Mouse (Mus musculus): ENCODE measurements around the gene Acp7. TPM values are rescaled to one million over a fixed set of nuclear protein-coding genes. Genes with fewer than 3 reads are reported as not detected.

The Acp7 gene
- total and polyA plus RNA-seq, 2 experiments from 2014 or later = 0.22 to 2.6 TPM

DNA sequence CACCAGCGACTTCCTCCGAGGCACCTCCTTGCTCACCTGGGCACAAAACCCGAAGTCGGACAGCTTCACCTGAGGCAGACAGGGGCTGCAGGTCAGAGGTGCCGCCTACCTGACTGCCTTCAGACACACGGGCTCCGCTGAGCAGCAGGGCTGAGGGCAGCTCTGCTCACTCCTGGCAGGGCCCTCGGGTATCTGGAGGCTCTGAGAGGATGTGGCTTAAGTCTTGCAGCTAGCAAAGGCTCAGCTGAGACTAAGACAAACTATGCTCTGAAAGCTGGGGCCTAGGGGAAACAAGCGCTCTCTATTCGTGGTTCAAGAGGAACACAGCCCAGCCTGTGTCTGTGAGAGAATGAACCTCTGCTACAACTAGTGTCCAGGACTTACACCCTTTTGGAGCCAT is 70.3 kb downstream of the Acp7 start:
- ATAC-seq (ENCODE audit: low FRiP score) (no peak), DNase-seq (ENCODE audit: low spot score) (no peak)
- Histone ChIP-seq H3K27me3 (ENCODE audit: insufficient read depth, low read length) (no peaks in the 10 kb centered on the region), H3K27ac (ENCODE audit: low read depth, low read length) (no peak overlapping the region), H3K4me3 (ENCODE audit: low read depth, low read length) (no peak overlapping the region), H3K36me3 (ENCODE audit: insufficient read depth, low read length) (peaks cover 40% of the 10 kb centered on the region), H3K4me1 (ENCODE audit: insufficient read depth, low read length) (no peaks in the 10 kb centered on the region), H3K9me3 (ENCODE audit: low read length) (no peaks in the 10 kb centered on the region), H3K4me2 (ENCODE audit: low read depth, low read length, poor library complexity, severe bottlenecking) (no peak overlapping the region), H3K9ac (replicated peaks; ENCODE audit: low read length, poor library complexity, severe bottlenecking) (no peak overlapping the region)
- TF ChIP-seq CTCF (IDR thresholded peaks at IDR 0.05) = no peak
- WGBS = 92% methylated on average over 10 of the region's 10 CpGs

DNA sequence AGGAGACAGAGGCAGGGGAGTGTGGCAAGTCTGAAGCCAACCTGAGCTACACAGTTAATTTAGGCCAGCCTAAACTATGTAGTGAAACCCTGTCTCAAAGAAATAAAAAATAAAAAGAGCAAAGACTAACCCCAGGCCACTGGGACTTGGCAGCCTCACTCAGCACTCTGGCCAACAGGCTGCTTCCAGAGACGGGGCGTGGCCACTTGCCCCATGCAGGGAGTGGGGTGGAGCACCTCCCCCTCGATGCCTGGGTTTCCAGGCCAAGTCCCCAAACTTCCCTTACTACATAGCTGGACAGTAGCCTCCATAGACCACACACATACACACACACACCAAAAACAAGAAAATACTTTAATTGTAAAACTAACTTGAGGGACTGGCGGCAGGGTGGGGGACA is 72.6 kb downstream of the Acp7 start:
- no peak overlapping the region for H3K4me2 ChIP-seq (ENCODE audit: low read depth, low read length, poor library complexity, severe bottlenecking)

DNA sequence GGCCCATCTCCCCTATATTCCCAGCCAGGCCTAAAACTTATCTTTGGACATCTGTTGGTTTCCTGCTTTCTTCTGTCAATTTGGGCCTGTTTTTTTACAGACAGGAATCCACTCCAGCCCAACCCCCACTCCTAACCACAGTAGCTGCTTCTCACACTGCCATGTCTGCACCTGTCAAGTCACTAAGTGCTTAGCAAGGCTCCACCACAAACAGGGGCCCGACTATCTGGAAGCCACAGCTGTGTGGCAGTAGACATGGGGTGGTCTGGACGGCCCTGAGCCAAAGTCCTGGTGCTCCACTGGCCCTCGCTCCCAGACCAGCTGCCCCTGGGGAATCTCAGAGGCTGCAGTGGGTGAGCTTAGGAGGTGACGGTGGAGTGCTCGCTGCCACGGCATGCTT is 73.4 kb downstream of the Acp7 start:
- Histone ChIP-seq H3K9me3 (ENCODE audit: low read length) (no peaks in the 10 kb centered on the region), H3K4me1 (ENCODE audit: insufficient read depth, low read length) (no peaks in the 10 kb centered on the region), H3K36me3 (ENCODE audit: insufficient read depth, low read length) (peaks cover 28% of the 10 kb centered on the region), H3K4me3 (ENCODE audit: low read depth, low read length) (no peak overlapping the region), H3K9ac (replicated peaks; ENCODE audit: low read length, poor library complexity, severe bottlenecking) (no peak overlapping the region), H3K4me2 (ENCODE audit: low read depth, low read length, poor library complexity, severe bottlenecking) (no peak overlapping the region), H3K27ac (ENCODE audit: low read depth, low read length) (no peak overlapping the region), H3K27me3 (ENCODE audit: insufficient read depth, low read length) (no peaks in the 10 kb centered on the region)
- ATAC-seq (ENCODE audit: low FRiP score) (no peak), DNase-seq (ENCODE audit: low spot score) (no peak)
- TF ChIP-seq CTCF (IDR thresholded peaks at IDR 0.05) = no peak
- WGBS = 79% methylated on average over 6 of the region's 6 CpGs

More for the DNA sequence above, 72.6 kb downstream of the Acp7 start:
- H3K9ac ChIP-seq (replicated peaks; ENCODE audit: low read length, poor library complexity, severe bottlenecking) = no peak overlapping the region
- no peak overlapping the region for H3K27ac ChIP-seq (ENCODE audit: low read depth, low read length)
- 71% methylated on average over 4 of the region's 4 CpGs for WGBS
- no peak overlapping the region for H3K4me3 ChIP-seq (ENCODE audit: low read depth, low read length)
- ATAC-seq (ENCODE audit: low FRiP score) = no peak
- no peaks in the 10 kb centered on the region for H3K9me3 ChIP-seq (ENCODE audit: low read length)
- no peak for TF ChIP-seq CTCF (IDR thresholded peaks at IDR 0.05)
- peak; percentile 28 for DNase-seq (ENCODE audit: low spot score)
- H3K27me3 ChIP-seq (ENCODE audit: insufficient read depth, low read length) = no peaks in the 10 kb centered on the region
- no peaks in the 10 kb centered on the region for H3K4me1 ChIP-seq (ENCODE audit: insufficient read depth, low read length)
- H3K36me3 ChIP-seq (ENCODE audit: insufficient read depth, low read length) = peaks cover 29% of the 10 kb centered on the region

Small RNA genes within 50 kb of the gene (microRNA-seq; reads per million reads assigned to microRNA genes)
- 1.0 reads per million for gene Mir7049 (ENCODE audit: borderline number of aligned reads)

Other genes with a start within 250 kb of the Acp7 start
- 30.7 and 37.9 TPM in 2 replicates for gene Med29, start 238.6 kb downstream of the Acp7 start, total RNA-seq (2014; rRNA removed)
- gene Med29, start 238.6 kb downstream of the Acp7 start, polyA plus RNA-seq (2015; fragmentation: Nextera tagmentation; extraction: Ambion mirVana) = 41.6 and 43.2 TPM in 2 replicates
- 80.3 and 84.2 TPM in 2 replicates for gene Paf1, start 238.4 kb downstream of the Acp7 start, total RNA-seq (2014; rRNA removed)
- gene Paf1, start 238.4 kb downstream of the Acp7 start, polyA plus RNA-seq (2015; fragmentation: Nextera tagmentation; extraction: Ambion mirVana) = 89.3 and 90.0 TPM in 2 replicates
- 4.3 TPM in 1 of 2 replicates, not detected in the other for gene Gmfg, start 193.9 kb downstream of the Acp7 start, total RNA-seq (2014; rRNA removed)
- 3.4 and 4.0 TPM in 2 replicates for gene Gmfg, start 193.9 kb downstream of the Acp7 start, polyA plus RNA-seq (2015; fragmentation: Nextera tagmentation; extraction: Ambion mirVana)
- gene Lrfn1, start 179.4 kb downstream of the Acp7 start, total RNA-seq (2014; rRNA removed) = 132 and 137 TPM in 2 replicates
- gene Lrfn1, start 179.4 kb downstream of the Acp7 start, polyA plus RNA-seq (2015; fragmentation: Nextera tagmentation; extraction: Ambion mirVana) = 18.4 and 20.6 TPM in 2 replicates
- not detected in 2 replicates for gene Ifnl2, start 120.9 kb downstream of the Acp7 start, total RNA-seq (2014; rRNA removed)
- gene Ifnl2, start 120.9 kb downstream of the Acp7 start, polyA plus RNA-seq (2015; fragmentation: Nextera tagmentation; extraction: Ambion mirVana) = not detected in 2 replicates
- gene Ifnl3, start 108.5 kb downstream of the Acp7 start, total RNA-seq (2014; rRNA removed) = not detected in 2 replicates
- not detected in 2 replicates for gene Ifnl3, start 108.5 kb downstream of the Acp7 start, polyA plus RNA-seq (2015; fragmentation: Nextera tagmentation; extraction: Ambion mirVana)
- gene Sycn, start 90.4 kb downstream of the Acp7 start, total RNA-seq (2014; rRNA removed) = not detected in 2 replicates
- not detected in 2 replicates for gene Sycn, start 90.4 kb downstream of the Acp7 start, polyA plus RNA-seq (2015; fragmentation: Nextera tagmentation; extraction: Ambion mirVana)
- gene Nccrp1, start 84.1 kb downstream of the Acp7 start, total RNA-seq (2014; rRNA removed) = 1.4 TPM in 1 of 2 replicates, not detected in the other
- 0.16 and 0.47 TPM in 2 replicates for gene Nccrp1, start 84.1 kb downstream of the Acp7 start, polyA plus RNA-seq (2015; fragmentation: Nextera tagmentation; extraction: Ambion mirVana)
- gene Samd4b, start 33.2 kb downstream of the Acp7 start, total RNA-seq (2014; rRNA removed) = 48.2 and 56.0 TPM in 2 replicates
- 17.6 and 19.2 TPM in 2 replicates for gene Samd4b, start 33.2 kb downstream of the Acp7 start, polyA plus RNA-seq (2015; fragmentation: Nextera tagmentation; extraction: Ambion mirVana)
- gene Pak4, start 33.1 kb downstream of the Acp7 start, total RNA-seq (2014; rRNA removed) = 13.3 and 19.8 TPM in 2 replicates
- 8.9 and 9.6 TPM in 2 replicates for gene Pak4, start 33.1 kb downstream of the Acp7 start, polyA plus RNA-seq (2015; fragmentation: Nextera tagmentation; extraction: Ambion mirVana)
- 7.4 and 8.2 TPM in 2 replicates for gene Fbxo27, start 61.5 kb upstream of the Acp7 start, total RNA-seq (2014; rRNA removed)
- gene Fbxo27, start 61.5 kb upstream of the Acp7 start, polyA plus RNA-seq (2015; fragmentation: Nextera tagmentation; extraction: Ambion mirVana) = 10.4 and 12.2 TPM in 2 replicates
- gene Fbxo17, start 85.5 kb upstream of the Acp7 start, total RNA-seq (2014; rRNA removed) = 1.7 and 2.8 TPM in 2 replicates
- 5.5 and 6.1 TPM in 2 replicates for gene Fbxo17, start 85.5 kb upstream of the Acp7 start, polyA plus RNA-seq (2015; fragmentation: Nextera tagmentation; extraction: Ambion mirVana)
- 48.6 and 67.5 TPM in 2 replicates for gene Mrps12, start 110.5 kb upstream of the Acp7 start, total RNA-seq (2014; rRNA removed)
- gene Mrps12, start 110.5 kb upstream of the Acp7 start, polyA plus RNA-seq (2015; fragmentation: Nextera tagmentation; extraction: Ambion mirVana) = 97.3 and 106 TPM in 2 replicates
- gene Sars2, start 110.7 kb upstream of the Acp7 start, total RNA-seq (2014; rRNA removed) = 17.8 and 18.6 TPM in 2 replicates
- 16.2 and 19.3 TPM in 2 replicates for gene Sars2, start 110.7 kb upstream of the Acp7 start, polyA plus RNA-seq (2015; fragmentation: Nextera tagmentation; extraction: Ambion mirVana)
- not detected in 2 replicates for gene Ccer2, start 124.8 kb upstream of the Acp7 start, total RNA-seq (2014; rRNA removed)
- 1.4 and 1.8 TPM in 2 replicates for gene Ccer2, start 124.8 kb upstream of the Acp7 start, polyA plus RNA-seq (2015; fragmentation: Nextera tagmentation; extraction: Ambion mirVana)
- 64.8 and 85.9 TPM in 2 replicates for gene Sirt2, start 135.4 kb upstream of the Acp7 start, total RNA-seq (2014; rRNA removed)
- 111 and 120 TPM in 2 replicates for gene Sirt2, start 135.4 kb upstream of the Acp7 start, polyA plus RNA-seq (2015; fragmentation: Nextera tagmentation; extraction: Ambion mirVana)
- gene Nfkbib, start 136.2 kb upstream of the Acp7 start, total RNA-seq (2014; rRNA removed) = 18.3 and 19.7 TPM in 2 replicates
- gene Nfkbib, start 136.2 kb upstream of the Acp7 start, polyA plus RNA-seq (2015; fragmentation: Nextera tagmentation; extraction: Ambion mirVana) = 58.5 and 65.3 TPM in 2 replicates
- gene Rinl, start 157.6 kb upstream of the Acp7 start, total RNA-seq (2014; rRNA removed) = 0.80 and 1.0 TPM in 2 replicates
- gene Rinl, start 157.6 kb upstream of the Acp7 start, polyA plus RNA-seq (2015; fragmentation: Nextera tagmentation; extraction: Ambion mirVana) = 1.9 TPM in 2 replicates
- 253 and 265 TPM in 2 replicates for gene Hnrnpl, start 177.2 kb upstream of the Acp7 start, total RNA-seq (2014; rRNA removed)
- gene Hnrnpl, start 177.2 kb upstream of the Acp7 start, polyA plus RNA-seq (2015; fragmentation: Nextera tagmentation; extraction: Ambion mirVana) = 146 and 175 TPM in 2 replicates
- 89.3 and 104 TPM in 2 replicates for gene Ech1, start 193.9 kb upstream of the Acp7 start, total RNA-seq (2014; rRNA removed)
- 103 and 107 TPM in 2 replicates for gene Ech1, start 193.9 kb upstream of the Acp7 start, polyA plus RNA-seq (2015; fragmentation: Nextera tagmentation; extraction: Ambion mirVana)
- 3.4 and 3.5 TPM in 2 replicates for gene Lgals4, start 202.5 kb upstream of the Acp7 start, total RNA-seq (2014; rRNA removed)
- 4.8 and 5.1 TPM in 2 replicates for gene Lgals4, start 202.5 kb upstream of the Acp7 start, polyA plus RNA-seq (2015; fragmentation: Nextera tagmentation; extraction: Ambion mirVana)
- 0.38 and 12.5 TPM in 2 replicates for gene Lgals7, start 232.5 kb upstream of the Acp7 start, total RNA-seq (2014; rRNA removed)
- 3.8 and 4.8 TPM in 2 replicates for gene Lgals7, start 232.5 kb upstream of the Acp7 start, polyA plus RNA-seq (2015; fragmentation: Nextera tagmentation; extraction: Ambion mirVana)

Data from midbrain, postnatal 0 days (tissue).